8 mouse cellular contexts compared by ENCODE assay signal in genomic region chr17:28340578-28340977, GRCm38 (mm10). TPM values are rescaled to one million over a fixed set of nuclear protein-coding genes. Genes with fewer than 3 reads are reported as not detected.
DNase-seq lines count a peak whose midpoint lies in the region; ATAC-seq and TF ChIP-seq lines count a peak whose summit lies in the region.

No protein-coding gene starts in this region.

- no peak for TF ChIP-seq POLR2A in small intestine, adult 2 months (IDR thresholded peaks at IDR 0.05; ENCODE audit: low read depth, low read length)

- H3K4me1 ChIP-seq in liver, embryonic 11.5 days (replicated peaks; ENCODE audit: control insufficient read depth, insufficient read depth, low read length): peaks cover 34% of the 10 kb centered on the region
- H3K4me1 ChIP-seq in forebrain, postnatal 0 days (ENCODE audit: insufficient read depth): 0 out of 2 replicates have a peak, but pooled peaks cover 4% of the 10 kb centered on the region
- H3K4me1 ChIP-seq in liver, embryonic 12.5 days: peaks cover 51% of the 10 kb centered on the region
- peaks cover 31% of the 10 kb centered on the region for H3K4me1 ChIP-seq in small intestine, adult 2 months (ENCODE audit: control insufficient read depth, insufficient read depth, insufficient read length, low read length)

- TF ChIP-seq CTCF in forebrain, postnatal 0 days (IDR thresholded peaks at IDR 0.05; ENCODE audit: low read depth): no peak
- TF ChIP-seq CTCF in small intestine, adult 2 months (IDR thresholded peaks at IDR 0.05; ENCODE audit: extremely low read depth, insufficient read length, insufficient replicate concordance, low read depth, low read length): no peak

- no peak for DNase-seq in liver, embryonic 11.5 days (ENCODE audit: low spot score)
- no peak for DNase-seq in liver
- no peak for DNase-seq in forebrain, postnatal 0 days
- DNase-seq in frontal cortex, postnatal 14 days (ENCODE audit: low spot score in 2 of 2): no peak
- DNase-seq in urinary bladder, postnatal 4 days (ENCODE audit: low spot score in 2 of 2): no peak
- DNase-seq in gastrocnemius, postnatal 14 days: no peak

- WGBS in liver, embryonic 11.5 days: 66% methylated on average over 7 of the region's 7 CpGs
- WGBS in forebrain, postnatal 0 days: 75% methylated on average over 7 of the region's 7 CpGs
- 59% methylated on average over 7 of the region's 7 CpGs for WGBS in liver, embryonic 12.5 days (ENCODE audit: insufficient replicate concordance)
- 55% methylated on average over 7 of the region's 7 CpGs for WGBS in small intestine, adult 2 months

- no peak overlapping the region for H3K4me3 ChIP-seq in liver, embryonic 11.5 days (ENCODE audit: low read depth, low read length)
- no peak overlapping the region for H3K4me3 ChIP-seq in forebrain, postnatal 0 days (ENCODE audit: low read depth, low read length)
- H3K4me3 ChIP-seq in liver, embryonic 12.5 days: no peak overlapping the region
- no peak overlapping the region for H3K4me3 ChIP-seq in small intestine, adult 2 months (ENCODE audit: low read depth, low read length)

- peaks cover 7% of the 10 kb centered on the region; the same call in 1 of the 2 replicates for H3K36me3 ChIP-seq in liver, embryonic 11.5 days (ENCODE audit: control insufficient read depth, insufficient read depth, low read length)
- H3K36me3 ChIP-seq in forebrain, postnatal 0 days (ENCODE audit: insufficient read depth): no peaks in the 10 kb centered on the region
- peaks cover 50% of the 10 kb centered on the region for H3K36me3 ChIP-seq in liver, embryonic 12.5 days
- peaks cover 9% of the 10 kb centered on the region for H3K36me3 ChIP-seq in small intestine, adult 2 months (ENCODE audit: control insufficient read depth, insufficient read depth, low read length)

- no peak overlapping the region for H3K27ac ChIP-seq in liver, embryonic 11.5 days (ENCODE audit: low read depth, low read length)
- no peak overlapping the region for H3K27ac ChIP-seq in forebrain, postnatal 0 days (ENCODE audit: low read depth, low read length)
- peak overlapping the region; percentile 41; the same call in 1 of the 2 replicates for H3K27ac ChIP-seq in liver, embryonic 12.5 days
- peak overlapping the region; percentile 26; the same call in 1 of the 2 replicates for H3K27ac ChIP-seq in small intestine, adult 2 months (ENCODE audit: insufficient read depth, low read depth, low read length)

- intact Hi-C loops in gastrocnemius, postnatal 14 days (cut with DNase I; ENCODE audit: low total_unique reads): no loop called here

- no peak overlapping the region for H3K9ac ChIP-seq in liver, embryonic 11.5 days (ENCODE audit: low read depth, low read length)
- H3K9ac ChIP-seq in forebrain, postnatal 0 days: 0 out of 2 replicates have a peak overlapping the region, but pooled peaks have one; percentile 39
- peak overlapping the region; percentile 17; the same call in 1 of the 2 replicates for H3K9ac ChIP-seq in liver, embryonic 12.5 days

- peak overlapping the region; percentile 45 for H3K4me2 ChIP-seq in liver, embryonic 11.5 days
- 0 out of 2 replicates have a peak overlapping the region, but pooled peaks have one; percentile 46 for H3K4me2 ChIP-seq in forebrain, postnatal 0 days (ENCODE audit: low read depth)
- H3K4me2 ChIP-seq in liver, embryonic 12.5 days: peak overlapping the region; percentile 51

- H3K9me3 ChIP-seq in liver, embryonic 11.5 days (ENCODE audit: control insufficient read depth, low read length): no peaks in the 10 kb centered on the region
- H3K9me3 ChIP-seq in forebrain, postnatal 0 days (ENCODE audit: low read length): no peaks in the 10 kb centered on the region
- no peaks in the 10 kb centered on the region for H3K9me3 ChIP-seq in liver, embryonic 12.5 days (replicated peaks)

- no peaks in the 10 kb centered on the region; the same call in none of the 2 replicates for H3K27me3 ChIP-seq in liver, embryonic 11.5 days (replicated peaks; ENCODE audit: control insufficient read depth, insufficient read depth, low read length)
- H3K27me3 ChIP-seq in forebrain, postnatal 0 days (ENCODE audit: insufficient read depth, low read length): no peaks in the 10 kb centered on the region
- peaks cover 49% of the 10 kb centered on the region for H3K27me3 ChIP-seq in liver, embryonic 12.5 days (replicated peaks)
- no peaks in the 10 kb centered on the region for H3K27me3 ChIP-seq in small intestine, adult 2 months (ENCODE audit: control insufficient read depth, insufficient read depth, low read length)

- no peak for ATAC-seq in liver, embryonic 11.5 days (replicated peaks; ENCODE audit: low FRiP score)
- peak; percentile 3; the same call in 1 of the 2 replicates for ATAC-seq in forebrain, postnatal 0 days
- no peak for ATAC-seq in liver, embryonic 12.5 days

RNA-seq across cellular contexts. Expression of gene Tead3, which starts 10.0 kb away (rescaled TPM):
- 4.3 and 4.6 TPM in 2 replicates for polyA plus RNA-seq in liver, embryonic 11.5 days (2014; fragmentation: Nextera tagmentation; extraction: Ambion mirVana)
- 4.5 and 4.8 TPM in 2 replicates for total RNA-seq in forebrain, postnatal 0 days (2014; rRNA removed)
- polyA plus RNA-seq in forebrain, postnatal 0 days (2015; fragmentation: Nextera tagmentation; extraction: Ambion mirVana): 1.1 and 1.4 TPM in 2 replicates
- polyA plus RNA-seq in liver, embryonic 12.5 days (2016; fragmentation: Nextera tagmentation; extraction: Ambion mirVana): 1.9 and 2.0 TPM in 2 replicates
- 25.2 and 36.7 TPM in 2 replicates for polyA plus RNA-seq in small intestine, adult 2 months (2012; rRNA removed)
- total RNA-seq in gastrocnemius, postnatal 14 days (2021): 10 to 100 TPM in 1 of 2 experiments, 1 to 10 TPM in 1; 9.3 to 11.5 TPM

RNA-seq across cellular contexts. Expression of gene Rpl10a, which starts 12.3 kb away (rescaled TPM):
- 683 and 733 TPM in 2 replicates for polyA plus RNA-seq in liver, embryonic 11.5 days (2014; fragmentation: Nextera tagmentation; extraction: Ambion mirVana)
- total RNA-seq in forebrain, postnatal 0 days (2014; rRNA removed): 1,161 and 1,582 TPM in 2 replicates
- polyA plus RNA-seq in forebrain, postnatal 0 days (2015; fragmentation: Nextera tagmentation; extraction: Ambion mirVana): 366 and 462 TPM in 2 replicates
- polyA plus RNA-seq in liver, embryonic 12.5 days (2016; fragmentation: Nextera tagmentation; extraction: Ambion mirVana): 472 and 487 TPM in 2 replicates
- polyA plus RNA-seq in small intestine, adult 2 months (2012; rRNA removed): 1,432 and 2,365 TPM in 2 replicates
- 100 to 1,000 TPM; 541 to 620 TPM for total RNA-seq in gastrocnemius, postnatal 14 days (2021)

RNA-seq across cellular contexts. Expression of gene Tulp1, which starts 24.4 kb away (rescaled TPM):
- polyA plus RNA-seq in liver, embryonic 11.5 days (2014; fragmentation: Nextera tagmentation; extraction: Ambion mirVana): 2.8 and 3.3 TPM in 2 replicates
- total RNA-seq in forebrain, postnatal 0 days (2014; rRNA removed): 1.2 and 1.8 TPM in 2 replicates
- polyA plus RNA-seq in forebrain, postnatal 0 days (2015; fragmentation: Nextera tagmentation; extraction: Ambion mirVana): 0.86 and 1.5 TPM in 2 replicates
- 1.4 and 1.6 TPM in 2 replicates for polyA plus RNA-seq in liver, embryonic 12.5 days (2016; fragmentation: Nextera tagmentation; extraction: Ambion mirVana)
- 0.34 TPM in 1 of 2 replicates, not detected in the other for polyA plus RNA-seq in small intestine, adult 2 months (2012; rRNA removed)
- not detected for total RNA-seq in gastrocnemius, postnatal 14 days (2021)

RNA-seq across cellular contexts. Expression of gene Fance, which starts 27.3 kb away (rescaled TPM):
- polyA plus RNA-seq in liver, embryonic 11.5 days (2014; fragmentation: Nextera tagmentation; extraction: Ambion mirVana): 30.2 and 31.1 TPM in 2 replicates
- total RNA-seq in forebrain, postnatal 0 days (2014; rRNA removed): 32.5 and 35.2 TPM in 2 replicates
- 31.2 and 31.4 TPM in 2 replicates for polyA plus RNA-seq in forebrain, postnatal 0 days (2015; fragmentation: Nextera tagmentation; extraction: Ambion mirVana)
- polyA plus RNA-seq in liver, embryonic 12.5 days (2016; fragmentation: Nextera tagmentation; extraction: Ambion mirVana): 18.8 and 22.1 TPM in 2 replicates
- polyA plus RNA-seq in small intestine, adult 2 months (2012; rRNA removed): 13.3 and 16.6 TPM in 2 replicates
- total RNA-seq in gastrocnemius, postnatal 14 days (2021): 10 to 100 TPM; 10.2 to 10.4 TPM

Comparison
In these comparisons a context has a peak if more than half of its experiments do, and no peak if none do; other contexts are left out.
1. H3K27ac ChIP-seq: peak in liver, embryonic 12.5 days (single experiment) and small intestine, adult 2 months (single experiment); none in liver, embryonic 11.5 days (single experiment) and forebrain, postnatal 0 days (single experiment).
2. Peak in every context shown above with its lines, with median percentiles within 50 percentile points of each other: H3K4me2 ChIP-seq.